Mouse (Mus musculus) embryonic fibroblast, embryonic 13.5 days (primary cell): Measurements from ENCODE around the gene Atn1.

ENCODE experiments used
- CTCF ChIP-seq: IDR thresholded peaks from 2 replicates; pipeline ENCODE4 v1.5.1; 2011; ENCODE audit warnings: mild to moderate bottlenecking, control low read depth, low read length, moderate library complexity, borderline replicate concordance; ENCODE audit not compliant: insufficient read depth
- POLR2A ChIP-seq: IDR thresholded peaks from 2 replicates; pipeline ENCODE4 v1.6.1; 2011; ENCODE audit warnings: low read depth, mild to moderate bottlenecking, control low read depth, low read length, moderate library complexity

GRCm38 (mm10) chr6:124719354-124719978, 36.9 kb downstream of the Atn1 start:
- no peak for TF ChIP-seq CTCF
- TF ChIP-seq POLR2A: no peak
